Mouse (Mus musculus): ENCODE data around the gene Rgs6. TPM values are rescaled to one million over a fixed set of nuclear protein-coding genes. Genes with fewer than 3 reads are reported as not detected.

Gene Rgs6
- polyA plus RNA-seq, 1 experiment from 2014 or later = 1.9 TPM

GRCm38 (mm10) chr12:82972661-82973060, 384.6 kb downstream of the Rgs6 start:
- no peak for ATAC-seq
- ChIA-PET CTCF (interaction anchor here (0.6 kb wide), 2 partner anchors 16 to 202 kb away, joined by 3 read pairs; no protein-coding TSS in a partner anchor), POLR2A (interaction anchor here (0.6 kb wide), 1 partner anchor 10 kb away, joined by 3 read pairs; no protein-coding TSS in a partner anchor)
- in situ Hi-C loops (cut with MboI; ENCODE audit: low pct_unique_long_range_greater_than_20kb) = no loop called here
- no peak for TF ChIP-seq CTCF (IDR thresholded peaks at IDR 0.05)
- no peak for DNase-seq (ENCODE audit: low read depth, low spot score)
- no peaks in the 10 kb centered on the region for H3K27me3 ChIP-seq

GRCm38 (mm10) chr12:82973771-82974170, 385.7 kb downstream of the Rgs6 start:
- DNase-seq (ENCODE audit: low read depth, low spot score) (no peak), ATAC-seq (no peak)
- ChIA-PET POLR2A (no interaction called here), CTCF (interaction anchor here (0.8 kb wide), 1 partner anchor 528 kb away, joined by 3 read pairs; no protein-coding TSS in a partner anchor)
- no peak for TF ChIP-seq CTCF (IDR thresholded peaks at IDR 0.05)
- no peaks in the 10 kb centered on the region for H3K27me3 ChIP-seq
- in situ Hi-C loops (cut with MboI; ENCODE audit: low pct_unique_long_range_greater_than_20kb) = no loop called here

- no peaks in the 10 kb centered on the region for H3K27me3 ChIP-seq
- no peak for TF ChIP-seq CTCF (IDR thresholded peaks at IDR 0.05)
Observed at GRCm38 (mm10) chr12:82978275-82978674, 390.2 kb downstream of the Rgs6 start.

GRCm38 (mm10) chr12:82982716-82983115, 394.6 kb downstream of the Rgs6 start:
- ATAC-seq (no peak), DNase-seq (ENCODE audit: low read depth, low spot score) (no peak)
- in situ Hi-C loops (cut with MboI; ENCODE audit: low pct_unique_long_range_greater_than_20kb) = no loop called here
- no peaks in the 10 kb centered on the region for H3K27me3 ChIP-seq
- TF ChIP-seq CTCF (IDR thresholded peaks at IDR 0.05) = no peak
- ChIA-PET POLR2A (no interaction called here), CTCF (no interaction called here)

More at GRCm38 (mm10) chr12:82978275-82978674, 390.2 kb downstream of the Rgs6 start:
- DNase-seq (ENCODE audit: low read depth, low spot score) (no peak), ATAC-seq (no peak)
- in situ Hi-C loops (cut with MboI; ENCODE audit: low pct_unique_long_range_greater_than_20kb) = no loop called here
- POLR2A ChIA-PET = no interaction called here
- CTCF ChIA-PET = no interaction called here

GRCm38 (mm10) chr12:82985300-82985699, 397.2 kb downstream of the Rgs6 start:
- POLR2A ChIA-PET = no interaction called here
- ATAC-seq = no peak
- CTCF ChIA-PET = no interaction called here
- no peaks in the 10 kb centered on the region for H3K27me3 ChIP-seq
- in situ Hi-C loops (cut with MboI; ENCODE audit: low pct_unique_long_range_greater_than_20kb) = no loop called here
- TF ChIP-seq CTCF (IDR thresholded peaks at IDR 0.05) = no peak
- no peak for DNase-seq (ENCODE audit: low read depth, low spot score)

GRCm38 (mm10) chr12:82987661-82988060, 399.6 kb downstream of the Rgs6 start:
- DNase-seq (ENCODE audit: low read depth, low spot score) (no peak), ATAC-seq (no peak)
- H3K27me3 ChIP-seq = no peaks in the 10 kb centered on the region
- POLR2A ChIA-PET = no interaction called here
- in situ Hi-C loops (cut with MboI; ENCODE audit: low pct_unique_long_range_greater_than_20kb) = no loop called here
- CTCF ChIA-PET = no interaction called here
- TF ChIP-seq CTCF (IDR thresholded peaks at IDR 0.05) = no peak

- ATAC-seq (no peak), DNase-seq (ENCODE audit: low read depth, low spot score) (no peak)
- H3K27me3 ChIP-seq = no peaks in the 10 kb centered on the region
- in situ Hi-C loops (cut with MboI; ENCODE audit: low pct_unique_long_range_greater_than_20kb) = no loop called here
- no peak for TF ChIP-seq CTCF (IDR thresholded peaks at IDR 0.05)
- ChIA-PET POLR2A (no interaction called here), CTCF (no interaction called here)
Observed at GRCm38 (mm10) chr12:82993905-82994304, 405.8 kb downstream of the Rgs6 start.

GRCm38 (mm10) chr12:82996775-82997174, 408.7 kb downstream of the Rgs6 start:
- ChIA-PET CTCF (no interaction called here), POLR2A (no interaction called here)
- TF ChIP-seq CTCF (IDR thresholded peaks at IDR 0.05) = no peak
- DNase-seq (ENCODE audit: low read depth, low spot score) (no peak), ATAC-seq (no peak)
- in situ Hi-C loops (cut with MboI; ENCODE audit: low pct_unique_long_range_greater_than_20kb) = no loop called here
- H3K27me3 ChIP-seq = no peaks in the 10 kb centered on the region

GRCm38 (mm10) chr12:82998682-82999332, 410.7 kb downstream of the Rgs6 start:
- in situ Hi-C loops (cut with MboI; ENCODE audit: low pct_unique_long_range_greater_than_20kb) = no loop called here
- TF ChIP-seq CTCF (IDR thresholded peaks at IDR 0.05) = no peak
- ChIA-PET POLR2A (no interaction called here), CTCF (no interaction called here)
- DNase-seq (ENCODE audit: low read depth, low spot score) (no peak), ATAC-seq (no peak)
- no peaks in the 10 kb centered on the region for H3K27me3 ChIP-seq

- in situ Hi-C loops (cut with MboI; ENCODE audit: low pct_unique_long_range_greater_than_20kb) = loop anchor here (25.0 kb wide), 1 partner anchor 1012 kb away; no protein-coding TSS in a partner anchor
- CTCF ChIA-PET = no interaction called here
- H3K27me3 ChIP-seq = no peaks in the 10 kb centered on the region
- POLR2A ChIA-PET = no interaction called here
- no peak for DNase-seq (ENCODE audit: low read depth, low spot score)
- no peak for TF ChIP-seq CTCF (IDR thresholded peaks at IDR 0.05)
- ATAC-seq = no peak
Observed at GRCm38 (mm10) chr12:82999333-83000032, 411.4 kb downstream of the Rgs6 start.

- no peak for TF ChIP-seq CTCF (IDR thresholded peaks at IDR 0.05)
- no peak for DNase-seq (ENCODE audit: low read depth, low spot score)
- ChIA-PET POLR2A (no interaction called here), CTCF (no interaction called here)
- H3K27me3 ChIP-seq = no peaks in the 10 kb centered on the region
- no peak for ATAC-seq
- in situ Hi-C loops (cut with MboI; ENCODE audit: low pct_unique_long_range_greater_than_20kb) = loop anchor here (25.0 kb wide), 1 partner anchor 1013 kb away; no protein-coding TSS in a partner anchor
Observed at GRCm38 (mm10) chr12:83000033-83000570, 412.0 kb downstream of the Rgs6 start.

All from Patski (cell line).